Mouse (Mus musculus): ENCODE results near the gene Gm21962.
"Not testable (repeated sequence)": the region's sequence is repeated elsewhere in the genome, so short reads cannot be mapped to it uniquely, and the experiment has no call there.

The Gm21962 gene

DNA sequence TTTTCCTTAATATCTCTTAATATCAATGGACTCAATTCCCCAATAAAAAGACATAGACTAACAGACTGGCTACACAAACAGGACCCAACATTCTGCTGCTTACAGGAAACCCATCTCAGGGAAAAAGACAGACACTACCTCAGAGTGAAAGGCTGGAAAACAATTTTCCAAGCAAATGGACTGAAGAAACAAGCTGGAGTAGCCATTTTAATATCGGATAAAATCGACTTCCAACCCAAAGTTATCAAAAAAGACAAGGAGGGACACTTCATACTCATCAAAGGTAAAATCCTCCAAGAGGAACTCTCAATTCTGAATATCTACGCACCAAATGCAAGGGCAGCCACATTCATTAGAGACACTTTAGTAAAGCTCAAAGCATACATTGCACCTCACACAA, at the start of gene Gm21962:
Gene Gm21962 (plus strand): TSS at position 301 of the 400 bp plus-strand sequence.
- not testable (repeated sequence) for DNase-seq

DNA sequence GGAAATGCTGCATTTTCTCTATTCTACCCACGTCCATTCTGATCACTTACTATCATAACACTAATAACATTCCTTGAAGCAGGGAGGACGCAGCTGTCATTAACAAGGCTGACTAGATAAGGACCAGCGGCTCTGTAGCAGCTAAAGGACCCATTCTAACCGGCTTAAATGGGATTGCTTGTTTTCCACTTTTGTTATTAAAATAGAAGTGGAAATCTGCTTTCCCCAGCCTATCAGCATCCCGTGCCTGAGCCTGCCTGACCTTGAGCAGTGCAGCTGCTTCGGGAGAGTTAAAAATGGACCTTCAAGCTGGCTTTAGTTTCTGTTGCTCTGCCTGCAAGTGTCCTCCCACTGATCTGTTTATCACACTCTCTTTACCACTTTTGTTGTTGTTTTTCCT, 49.2 kb upstream of the Gm21962 start:
- no peak for DNase-seq

DNA sequence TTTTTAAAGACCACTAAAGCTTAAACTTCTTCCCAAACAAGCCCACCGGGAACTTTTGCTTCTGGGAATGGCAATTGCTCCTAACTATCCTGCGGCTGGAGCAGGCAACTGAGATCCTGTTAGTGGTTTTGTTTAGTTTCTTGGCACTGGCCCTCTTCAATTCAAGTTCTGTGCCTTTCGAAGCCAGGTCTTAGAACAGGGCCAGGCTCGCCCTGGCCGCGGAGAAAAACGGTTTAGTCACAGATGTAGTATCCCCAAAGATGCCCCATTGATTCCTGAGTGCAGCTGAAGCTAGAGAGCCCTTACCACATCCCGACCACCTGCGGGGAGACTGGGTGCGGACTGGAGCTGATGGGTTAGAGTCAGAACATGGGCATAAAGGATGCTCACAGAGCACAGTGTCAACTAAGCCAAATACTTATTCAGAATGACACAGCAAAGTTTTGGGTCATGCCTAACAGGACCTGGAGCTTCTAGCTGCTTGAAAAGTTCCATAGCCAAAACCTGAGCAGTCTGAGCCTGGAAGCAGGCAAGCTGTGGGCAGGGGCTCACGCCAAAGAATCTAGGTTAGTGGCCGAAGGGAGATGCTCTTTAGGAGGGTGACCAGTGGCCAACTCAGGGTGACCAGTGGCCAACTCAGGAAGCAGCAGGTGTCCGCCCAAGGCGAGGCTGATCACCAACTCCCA, 48.3 kb upstream of the Gm21962 start:
- no peak for DNase-seq

DNA sequence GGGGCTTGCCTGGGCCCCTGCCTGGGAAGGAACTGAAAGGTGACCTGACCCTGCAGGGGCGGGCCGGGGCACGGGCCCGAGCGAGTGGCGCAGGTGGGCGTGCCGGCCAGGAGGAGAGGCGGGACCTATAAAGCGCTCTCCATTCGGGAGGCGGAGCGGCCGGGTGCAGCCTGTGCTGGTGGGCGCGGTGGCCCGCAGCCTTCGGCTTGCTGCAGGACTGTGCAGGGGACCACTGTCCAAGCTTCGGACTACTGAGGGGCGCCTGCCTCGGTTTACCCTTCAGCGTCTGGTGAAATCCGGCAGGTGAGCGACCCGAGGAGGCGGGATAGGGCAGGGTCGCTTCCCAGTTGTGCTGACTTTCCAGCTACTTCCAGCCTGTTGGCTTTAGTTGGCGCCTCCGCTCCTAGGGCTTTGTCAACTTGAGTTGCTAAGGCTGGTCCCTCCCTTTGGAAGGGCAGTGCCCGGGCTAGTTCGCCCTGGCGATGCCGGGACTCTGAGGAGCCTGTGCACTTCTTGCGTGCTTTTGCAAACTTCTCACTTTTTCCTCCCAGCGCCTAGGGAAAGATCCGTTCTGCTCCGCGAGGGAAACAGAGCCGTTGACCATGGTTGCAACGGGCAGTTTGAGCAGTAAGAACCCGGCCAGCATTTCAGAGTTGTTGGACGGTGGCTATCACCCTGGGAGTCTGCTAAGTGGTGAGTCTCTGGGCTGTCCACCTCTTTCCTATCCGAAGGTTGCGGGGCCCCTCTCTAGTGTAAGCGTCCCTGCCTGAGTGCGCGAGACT, 47.6 kb upstream of the Gm21962 start:
- DNase-seq = peak; percentile 59 to 64

DNA sequence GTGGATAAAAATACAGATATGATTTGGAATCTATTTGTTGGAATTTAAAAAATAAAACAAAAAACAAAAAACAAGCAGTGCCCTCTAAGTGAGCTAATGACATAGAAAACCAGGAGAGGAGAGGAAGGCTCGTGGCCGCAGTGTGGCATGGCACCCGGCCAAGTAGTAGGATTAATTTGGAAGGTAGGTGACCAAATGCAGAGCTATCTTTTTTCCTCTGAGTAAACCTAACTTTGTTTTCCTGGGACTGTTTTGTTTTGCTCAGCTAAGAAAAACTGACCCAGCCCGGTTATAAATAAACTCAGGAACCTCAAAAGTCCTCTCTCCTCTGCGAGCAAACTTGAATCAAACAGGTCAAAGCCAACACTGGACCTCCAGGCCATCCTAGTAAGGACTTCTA, 46.3 kb upstream of the Gm21962 start:
- DNase-seq = no peak

DNA sequence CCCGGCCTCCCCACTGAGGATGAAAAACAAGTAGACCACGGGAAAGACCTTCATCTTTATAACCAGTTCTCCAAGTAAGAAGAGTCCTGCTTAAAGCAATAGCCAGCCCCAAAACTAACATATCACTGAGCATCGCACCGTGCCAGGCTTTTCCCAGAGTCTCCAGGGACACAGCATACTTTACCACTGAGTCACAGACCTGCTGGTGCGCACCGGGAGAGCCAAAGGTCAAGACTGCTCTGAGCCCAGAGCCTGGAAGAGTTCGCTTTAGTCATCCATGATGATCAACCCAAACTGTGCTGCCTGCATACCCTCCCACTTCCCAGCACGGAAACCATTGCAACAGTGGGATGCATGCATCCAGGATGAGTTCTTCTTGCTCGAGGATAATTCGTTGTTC, 37.6 kb upstream of the Gm21962 start:
- no peak for DNase-seq

DNA sequence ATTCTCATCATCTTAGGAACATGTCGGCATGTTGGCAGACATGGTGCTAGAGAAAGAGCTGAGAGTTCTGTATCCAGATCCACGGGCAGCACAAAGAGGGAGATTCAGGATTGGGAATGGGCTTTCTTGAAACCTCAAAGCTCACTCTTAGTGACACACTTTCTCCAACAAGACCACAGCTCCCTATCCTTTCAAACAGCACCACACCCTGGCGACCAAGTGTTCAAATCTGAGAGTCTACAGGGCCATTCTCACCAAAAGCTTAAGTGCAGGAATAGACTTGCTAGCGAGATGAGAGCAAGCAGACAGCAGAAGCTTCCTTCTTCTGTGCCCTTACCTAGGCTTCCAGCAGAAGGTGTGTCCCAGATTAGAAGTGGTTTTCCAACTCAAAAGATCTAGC, 34.8 kb upstream of the Gm21962 start:
- no peak for DNase-seq

DNA sequence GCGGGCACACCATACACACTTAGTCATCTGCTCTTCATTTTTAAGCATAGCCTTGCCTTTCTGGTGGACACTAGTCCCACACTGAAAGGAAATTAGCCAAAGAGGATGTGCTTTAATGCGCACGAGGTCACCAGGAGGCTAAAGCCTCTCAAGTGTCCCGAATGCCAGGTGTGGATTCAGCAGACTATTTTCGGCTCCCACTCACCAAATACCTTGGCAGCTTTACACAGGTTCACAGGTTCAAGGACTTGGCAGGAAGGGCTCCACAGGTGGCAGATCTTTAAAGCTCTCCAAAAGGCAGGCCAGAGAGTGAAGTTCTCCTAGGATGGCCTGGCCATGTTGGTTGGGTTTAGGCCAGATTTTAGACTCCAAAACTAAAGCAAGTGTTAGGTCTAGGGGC, 30.1 kb upstream of the Gm21962 start:
- no peak for DNase-seq

DNA sequence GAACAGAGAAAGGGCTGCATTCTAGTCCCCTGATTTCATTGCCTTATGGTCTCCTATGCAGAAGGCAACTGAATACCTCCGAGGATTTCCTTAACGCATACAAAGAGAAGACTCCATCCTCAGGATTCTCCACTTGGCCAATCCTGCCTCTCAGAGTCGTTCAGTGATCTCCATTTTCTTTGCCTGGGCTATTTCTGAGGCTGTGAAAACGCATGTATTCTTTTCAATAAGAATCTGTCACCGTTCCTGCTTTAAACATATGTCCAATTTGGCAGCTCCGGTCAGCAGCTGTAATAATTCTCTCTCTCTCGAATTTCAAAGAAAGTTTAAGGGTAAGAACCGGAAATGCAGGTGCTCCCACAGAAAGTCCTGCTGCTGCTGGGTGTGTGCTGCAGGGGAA, 29.2 kb upstream of the Gm21962 start:
- no peak for DNase-seq

DNA sequence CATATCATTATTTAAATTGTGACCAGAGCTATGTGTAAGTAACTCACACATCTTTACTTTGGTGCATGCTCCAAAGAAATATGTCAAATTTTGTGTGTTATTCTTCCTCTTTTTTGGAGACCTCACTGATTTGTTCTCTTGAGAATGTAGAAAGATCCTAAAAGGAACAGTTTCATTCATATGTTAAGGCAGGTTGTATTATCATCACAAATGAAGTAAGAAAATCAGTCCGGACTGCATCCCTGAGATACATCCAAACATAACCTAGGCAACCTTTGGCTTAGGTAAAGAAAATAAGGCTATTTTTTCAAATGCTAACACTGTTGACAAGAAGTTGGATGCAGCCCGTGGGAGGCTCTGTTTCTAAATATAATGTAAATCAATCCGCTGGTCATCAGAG, 28.8 kb upstream of the Gm21962 start:
- DNase-seq = no peak

DNA sequence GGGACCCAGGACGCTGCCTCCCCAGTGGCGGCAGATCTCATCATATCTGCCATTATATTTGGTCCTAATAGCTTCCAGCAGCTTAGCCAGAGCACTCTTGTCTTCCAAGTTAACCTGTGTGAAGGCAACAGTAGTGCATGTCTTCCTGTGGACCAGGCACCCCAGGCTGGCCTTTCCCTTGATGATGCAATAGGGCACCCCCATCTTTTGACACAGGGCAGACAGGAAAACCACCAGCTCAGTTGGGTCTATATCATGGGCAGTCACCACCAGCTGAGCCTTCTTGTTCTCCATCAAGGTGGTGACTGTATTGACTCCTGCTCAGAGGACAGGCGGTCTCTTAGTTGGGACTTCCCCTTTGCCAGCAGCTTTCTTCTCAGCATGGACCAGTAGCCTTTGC, 27.2 kb upstream of the Gm21962 start:
- DNase-seq = no peak

DNA sequence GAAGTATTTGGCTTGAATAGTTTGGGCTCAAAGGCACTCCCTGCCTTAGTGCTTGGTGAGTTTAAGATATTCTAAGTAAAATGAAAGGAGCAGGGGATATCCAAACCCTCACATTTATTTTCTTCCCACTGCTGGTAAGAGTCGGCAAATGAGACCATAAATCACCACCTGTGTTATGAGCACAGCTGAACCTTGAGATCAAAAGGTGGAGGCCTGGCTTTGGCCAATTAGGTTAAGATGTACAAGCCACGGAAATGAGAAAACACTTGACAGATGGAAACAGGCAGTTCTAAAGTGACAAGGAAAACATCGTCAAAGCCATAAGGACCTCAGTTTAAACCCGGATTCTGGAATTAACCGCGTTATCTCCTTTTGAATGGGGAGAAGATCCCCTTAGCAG, 26.4 kb upstream of the Gm21962 start:
- no peak for DNase-seq

DNA sequence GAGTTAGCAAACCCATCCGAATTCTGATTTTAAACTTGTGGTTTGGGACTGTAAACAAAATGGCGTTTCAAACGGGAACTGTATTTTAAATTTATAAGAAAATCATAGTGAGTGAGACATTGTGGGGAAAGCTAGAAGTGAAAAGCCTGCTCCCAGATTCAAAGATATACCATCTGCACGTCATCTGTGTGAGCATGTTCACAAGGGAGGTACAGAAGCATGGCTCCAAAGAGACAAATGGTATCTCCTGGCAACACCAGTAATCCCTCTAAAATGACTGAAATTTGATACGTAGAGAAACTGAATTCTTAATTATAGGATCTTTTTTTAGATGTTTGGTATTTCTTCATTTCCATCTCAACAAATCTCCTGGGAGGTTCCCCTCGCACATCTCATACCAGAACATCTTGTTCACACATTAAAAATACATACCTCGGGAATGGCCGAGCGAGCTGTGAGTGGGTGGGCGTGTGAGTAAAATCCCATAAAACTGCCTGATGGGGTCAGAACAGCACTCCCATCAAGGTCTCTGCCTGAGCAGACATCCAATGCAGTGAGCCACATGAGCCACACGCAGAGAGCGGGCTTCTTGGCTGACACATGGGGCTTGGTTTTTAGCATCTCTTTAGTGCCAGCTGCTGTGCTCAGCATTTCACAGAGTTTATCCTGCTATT, 23.8 kb upstream of the Gm21962 start:
- DNase-seq = no peak

DNA sequence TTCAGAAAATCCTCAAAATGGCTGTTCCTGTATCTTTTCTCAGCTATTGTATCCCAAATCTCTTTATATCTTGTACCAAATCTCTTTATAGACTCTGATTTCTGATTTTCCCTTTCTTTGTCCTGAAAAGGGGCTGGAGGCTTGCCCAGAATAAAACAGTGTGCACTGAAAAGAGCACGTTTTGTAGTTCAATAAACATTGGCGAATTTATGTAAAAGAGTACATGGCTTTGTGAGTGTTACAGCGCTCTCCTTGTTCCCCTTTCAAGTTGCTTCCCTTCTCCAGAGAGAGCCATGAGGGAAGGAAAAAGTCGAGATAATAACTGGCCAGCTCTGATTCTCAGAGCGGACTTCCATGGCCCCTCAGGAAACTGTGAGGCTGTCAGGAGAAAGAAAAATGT, 22.2 kb upstream of the Gm21962 start:
- DNase-seq = no peak

DNA sequence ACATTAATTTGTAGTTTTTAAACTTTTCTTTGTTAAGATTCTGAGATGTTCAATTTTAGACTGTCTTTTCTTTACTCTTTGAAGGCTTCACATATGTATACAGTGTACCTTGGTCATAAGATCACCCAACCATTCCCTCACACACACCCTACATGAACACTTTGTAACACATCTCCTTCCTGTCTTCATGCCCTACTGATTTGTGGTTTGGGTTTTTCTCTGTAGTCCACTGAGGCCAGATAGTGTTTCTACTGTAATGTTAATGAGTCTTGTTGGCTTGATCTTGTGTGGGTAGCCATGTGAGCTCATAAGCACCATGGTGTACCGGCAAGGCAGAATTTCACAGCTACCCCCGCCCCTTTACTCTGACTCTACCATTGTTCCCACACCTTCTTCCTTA, 18.5 kb upstream of the Gm21962 start:
- no peak for DNase-seq

DNA sequence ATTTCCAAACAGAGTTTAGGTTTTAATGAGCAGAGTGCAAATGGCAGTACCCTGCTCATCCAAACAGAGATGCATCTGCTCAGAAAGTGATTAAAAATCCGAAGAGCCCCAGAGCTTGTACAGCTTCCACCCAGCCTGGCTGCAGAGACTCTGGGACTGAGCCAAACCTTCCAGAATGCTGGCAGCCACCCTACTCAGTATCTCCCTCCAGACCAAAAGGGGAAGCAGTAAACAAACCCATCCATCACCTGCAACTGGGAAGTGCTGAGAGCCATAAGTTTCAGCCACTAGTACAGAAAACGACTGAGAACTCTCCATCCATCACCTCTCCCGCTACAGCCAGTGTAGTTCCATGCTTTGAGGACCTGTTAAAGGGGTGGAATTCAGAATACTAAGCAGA, 9.6 kb downstream of the Gm21962 start:
- DNase-seq = peak; percentile 3 to 14

DNA sequence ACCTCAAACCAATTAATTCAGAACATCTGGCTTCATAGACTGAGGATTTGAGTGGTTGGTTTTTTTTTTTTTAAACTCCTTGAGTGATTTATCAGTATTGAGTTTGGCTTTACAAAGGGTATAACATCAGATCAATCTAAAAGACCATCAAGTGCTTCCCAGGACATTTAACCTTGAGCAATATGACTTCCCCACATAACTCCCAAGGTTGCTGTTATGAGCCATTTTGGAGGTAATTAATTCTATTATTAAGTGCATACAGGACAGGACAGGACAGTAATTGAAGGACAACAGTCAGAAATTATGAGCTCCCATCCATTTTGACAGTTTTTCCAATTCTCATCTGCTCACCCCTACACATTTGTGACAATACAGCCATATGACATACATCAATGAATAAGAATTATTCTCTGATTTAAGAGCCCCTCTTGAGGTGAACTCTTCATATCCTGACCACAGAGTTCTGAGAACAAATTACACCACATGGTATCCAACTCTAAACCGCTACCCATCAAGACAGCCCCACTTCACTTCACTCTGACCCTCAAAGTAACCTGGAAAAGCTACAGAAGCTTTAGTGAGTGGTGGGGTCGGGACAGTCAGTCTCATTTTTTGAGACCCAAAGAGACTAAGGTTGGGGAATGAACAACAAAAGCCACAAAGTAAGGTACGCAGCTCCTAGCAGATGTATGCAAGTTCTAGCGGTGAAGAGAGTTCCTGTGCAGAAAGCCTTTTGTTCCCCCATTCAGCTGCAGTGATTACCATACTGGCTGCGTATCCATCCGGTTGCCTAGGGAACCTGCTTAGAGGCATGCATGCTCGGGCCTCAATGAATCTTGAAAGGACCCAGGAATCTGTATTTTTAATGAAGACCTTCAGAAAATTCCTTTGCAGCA, 11.8 kb downstream of the Gm21962 start:
- no peak for DNase-seq

DNA sequence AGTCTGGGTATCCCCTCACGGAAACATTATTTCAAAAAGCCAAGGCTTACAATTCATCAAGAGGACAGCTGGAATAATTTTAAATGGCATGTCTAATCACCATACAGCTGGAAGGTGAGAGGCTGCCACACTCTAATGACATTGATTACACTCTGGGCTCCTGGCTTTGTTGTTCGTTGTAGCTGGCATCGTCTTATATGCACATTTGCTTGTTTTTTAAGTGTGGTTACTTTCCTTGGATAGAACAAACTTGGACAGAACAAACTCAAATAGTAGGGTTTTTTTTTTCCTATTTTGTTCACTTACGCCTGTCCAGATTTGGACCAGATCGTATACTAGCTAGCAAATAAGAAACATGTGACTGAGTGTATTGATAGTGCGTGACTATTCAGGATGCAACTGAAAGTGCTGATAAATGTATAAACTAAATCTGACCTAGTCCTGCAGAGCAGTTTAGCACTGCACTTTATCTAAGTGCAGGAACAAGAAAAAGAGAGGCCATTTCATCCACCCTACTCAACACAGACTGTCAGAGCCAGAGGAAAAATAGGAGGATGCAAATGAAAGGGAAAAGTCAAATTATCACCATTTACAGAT, 12.6 kb downstream of the Gm21962 start:
- no peak for DNase-seq

DNA sequence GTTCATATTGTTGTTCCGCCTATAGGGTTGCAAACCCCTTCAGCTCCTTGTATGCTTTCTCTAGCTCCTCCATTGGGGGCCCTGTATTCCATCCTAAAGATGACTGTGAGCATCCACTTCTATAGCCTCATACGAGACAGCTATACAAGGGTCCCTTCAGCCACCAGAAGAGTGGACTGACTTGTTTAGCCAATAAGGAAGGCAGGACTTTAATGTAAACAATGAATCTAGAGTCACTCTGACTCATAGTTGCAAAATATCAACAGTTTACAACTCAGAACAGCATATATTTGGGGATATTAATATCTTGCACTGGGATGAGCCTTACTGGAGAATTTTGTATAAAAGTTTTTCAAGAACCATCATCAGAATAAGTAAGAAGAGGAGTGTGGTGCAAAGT, 15.6 kb downstream of the Gm21962 start:
- DNase-seq = no peak

DNA sequence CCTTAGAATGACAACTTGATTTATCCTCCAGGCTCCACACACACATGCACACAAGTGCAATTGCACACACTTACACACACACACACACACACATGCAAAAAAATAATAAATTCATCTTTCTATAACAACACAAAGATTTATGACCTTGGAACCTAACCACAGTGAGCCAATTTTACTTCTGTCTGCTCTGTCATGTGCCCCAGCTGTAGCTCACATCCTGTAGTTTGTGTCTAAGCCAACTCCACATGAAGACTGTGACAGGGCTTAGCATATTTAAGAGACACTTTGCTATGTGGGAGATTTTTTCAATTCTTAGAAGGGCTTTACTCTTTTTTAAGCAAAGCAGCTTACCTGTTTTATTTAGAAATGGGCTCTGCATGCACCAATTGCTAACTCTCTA, 20.2 kb downstream of the Gm21962 start:
- DNase-seq = no peak

DNA sequence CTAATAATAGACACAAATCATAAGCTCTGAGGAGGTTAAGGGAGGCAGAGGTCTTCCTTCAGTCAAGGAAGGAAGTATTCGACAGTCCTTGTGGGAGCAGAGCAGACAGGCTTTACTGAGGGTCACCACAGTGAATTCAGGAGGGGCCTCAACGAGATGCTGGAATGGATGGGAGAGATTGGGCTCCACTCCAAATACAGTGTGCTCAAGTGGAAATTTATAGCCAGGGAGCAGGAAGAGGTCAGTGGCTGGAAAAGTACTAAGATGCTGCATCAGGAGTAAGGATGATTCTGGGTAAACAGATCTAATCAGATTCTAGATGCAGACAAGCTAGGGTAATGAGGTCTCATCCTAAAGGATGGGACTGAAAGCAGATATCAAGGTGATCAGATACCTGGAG, 44.6 kb downstream of the Gm21962 start:
- DNase-seq = no peak

DNA sequence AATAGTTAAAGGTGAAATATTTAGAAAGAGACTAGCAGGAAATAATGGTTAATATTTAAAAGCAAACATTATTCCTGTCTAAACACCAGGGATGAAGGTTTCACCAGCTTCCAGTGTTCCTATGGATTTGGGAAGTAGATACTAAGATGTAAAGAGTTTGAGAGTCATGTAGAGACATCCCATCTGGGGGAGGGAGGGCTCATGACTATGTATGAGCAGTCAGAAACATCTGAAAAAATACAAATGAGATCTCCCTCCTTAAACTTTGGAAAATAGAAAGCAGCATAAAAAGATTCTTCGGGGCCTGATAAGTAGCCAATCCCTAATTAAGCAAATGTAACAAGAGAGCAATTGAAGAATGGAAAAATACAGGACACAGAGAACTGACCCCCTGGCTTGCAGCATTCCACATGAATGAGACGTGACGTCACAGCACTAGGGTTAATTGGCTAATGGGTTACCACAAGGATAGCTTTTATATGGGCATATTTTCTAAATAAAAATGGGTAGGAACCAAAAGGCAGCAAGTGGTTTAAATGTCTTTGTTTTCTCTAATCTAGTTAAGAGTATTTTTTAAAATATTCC, 45.3 kb downstream of the Gm21962 start:
- DNase-seq = no peak

Measured in lung, adult 18-20 months (tissue).